Mouse (Mus musculus) heart, embryonic 11.5 days (tissue): ENCODE measurements at regions not wholly inside any gene's neighbourhood (a gene's known extent, or its start where the extent isn't known, plus 50 kb on each side); places are given as distances from the start of the nearest gene placed in this dataset.

Experiments
- ATAC-seq: fragments of 200-750 bp; cut with Nextera tagmentation; replicated peaks from 2 replicates; pipeline ENCODE4 v1.8.0; 2017; ENCODE audit warnings: moderate library complexity; ENCODE audit not compliant: insufficient number of reproducible peaks, low FRiP score, low TSS enrichment
- H3K27ac ChIP-seq: fragments of 300-500 bp; sonication (generic); 2 replicates; pipeline ENCODE4 v1.5.1; 2014; ENCODE audit warnings: mild to moderate bottlenecking, low read depth, low read length
- H3K27me3 ChIP-seq: fragments of 300-500 bp; sonication (generic); 2 replicates; pipeline ENCODE4 v1.6.1; 2014; ENCODE audit warnings: mild to moderate bottlenecking, low read length, mixed read lengths; ENCODE audit not compliant: control insufficient read depth, insufficient read depth
- H3K36me3 ChIP-seq: fragments of 300-500 bp; sonication (generic); 2 replicates; pipeline ENCODE4 v1.6.1; 2014; ENCODE audit warnings: mild to moderate bottlenecking, low read length, moderate library complexity, mixed read lengths; ENCODE audit not compliant: control insufficient read depth, insufficient read depth
- H3K4me1 ChIP-seq: fragments of 300-500 bp; sonication (generic); 2 replicates; pipeline ENCODE4 v1.6.1; 2014; ENCODE audit warnings: low read length; ENCODE audit not compliant: control insufficient read depth, insufficient read depth
- H3K4me2 ChIP-seq: fragments of 300-500 bp; sonication (generic); 2 replicates; pipeline ENCODE4 v1.6.1; 2014; ENCODE audit warnings: mild to moderate bottlenecking, moderate library complexity
- H3K4me3 ChIP-seq: fragments of 300-500 bp; sonication (generic); 2 replicates; pipeline ENCODE4 v1.5.1; 2014; ENCODE audit warnings: low read depth, low read length
- H3K9ac ChIP-seq: fragments of 300-500 bp; sonication (generic); 2 replicates; pipeline ENCODE4 v1.6.1; 2014; ENCODE audit warnings: mild to moderate bottlenecking, low read depth, low read length, moderate library complexity
- H3K9me3 ChIP-seq: fragments of 300-500 bp; sonication (generic); replicated peaks from 2 replicates; pipeline ENCODE4 v1.6.1; 2016; ENCODE audit warnings: low read length; ENCODE audit not compliant: control insufficient read depth
- WGBS: fragments of 180-500 bp; shearing (Covaris S2); extraction: QIAGEN DNeasy Blood & Tissue Kit; methylation state at CpG from one replicate; pipeline ENCODE4 v1.1.7; 2014; ENCODE audit not compliant: insufficient replicate concordance; 5-methylcytosine and 5-hydroxymethylcytosine counted together

GRCm38 (mm10) chr5:120301672-120302071, 129.8 kb upstream of the Lhx5 start:
- 2% methylated on average over 16 of the region's 16 CpGs for WGBS
- Histone ChIP-seq H3K9me3 (no peaks in the 10 kb centered on the region), H3K9ac (no peak overlapping the region), H3K36me3 (no peaks in the 10 kb centered on the region), H3K4me1 (peaks cover 6% of the 10 kb centered on the region; the same call in 1 of the 2 replicates), H3K4me2 (peak overlapping the region; percentile 65), H3K4me3 (peak overlapping the region; percentile 36), H3K27me3 (peaks cover 80% of the 10 kb centered on the region), H3K27ac (no peak overlapping the region)
- ATAC-seq: no peak

GRCm38 (mm10) chr5:120302307-120302706, 129.2 kb upstream of the Lhx5 start:
- Histone ChIP-seq H3K4me1 (peaks cover 6% of the 10 kb centered on the region; the same call in 1 of the 2 replicates), H3K9ac (no peak overlapping the region), H3K4me3 (peak overlapping the region; percentile 36), H3K27me3 (peaks cover 76% of the 10 kb centered on the region), H3K4me2 (peak overlapping the region; percentile 65), H3K36me3 (no peaks in the 10 kb centered on the region), H3K27ac (no peak overlapping the region), H3K9me3 (no peaks in the 10 kb centered on the region)
- ATAC-seq: no peak
- 3% methylated on average over 39 of the region's 47 CpGs for WGBS

GRCm38 (mm10) chr5:120304295-120304701, 127.2 kb upstream of the Lhx5 start:
- peaks cover 63% of the 10 kb centered on the region for H3K27me3 ChIP-seq
- H3K4me2 ChIP-seq: peak overlapping the region; percentile 11; the same call in 1 of the 2 replicates
- peaks cover 6% of the 10 kb centered on the region; the same call in 1 of the 2 replicates for H3K4me1 ChIP-seq
- no peak overlapping the region for H3K27ac ChIP-seq
- no peak for ATAC-seq
- H3K4me3 ChIP-seq: no peak overlapping the region
- no peaks in the 10 kb centered on the region for H3K36me3 ChIP-seq
- H3K9ac ChIP-seq: no peak overlapping the region
- H3K9me3 ChIP-seq: no peaks in the 10 kb centered on the region
- 24% methylated on average over 11 of the region's 13 CpGs for WGBS

- ATAC-seq: no peak
- Histone ChIP-seq H3K36me3 (no peaks in the 10 kb centered on the region), H3K27ac (no peak overlapping the region), H3K27me3 (peaks cover 2% of the 10 kb centered on the region; the same call in 1 of the 2 replicates), H3K4me2 (no peak overlapping the region), H3K4me1 (no peaks in the 10 kb centered on the region), H3K4me3 (no peak overlapping the region), H3K9me3 (no peaks in the 10 kb centered on the region; the same call in 1 of the 2 replicates), H3K9ac (no peak overlapping the region)
- 81% methylated on average over 6 of the region's 6 CpGs for WGBS
Observed at GRCm38 (mm10) chr5:120312299-120312698, 119.2 kb upstream of the Lhx5 start.

- H3K4me1 ChIP-seq: no peaks in the 10 kb centered on the region
- peaks cover 2% of the 10 kb centered on the region; the same call in 1 of the 2 replicates for H3K27me3 ChIP-seq
- H3K9me3 ChIP-seq: no peaks in the 10 kb centered on the region; the same call in 1 of the 2 replicates
- no peak overlapping the region for H3K4me3 ChIP-seq
- H3K36me3 ChIP-seq: no peaks in the 10 kb centered on the region
- no peak for ATAC-seq
- H3K9ac ChIP-seq: no peak overlapping the region
- no peak overlapping the region for H3K27ac ChIP-seq
- H3K4me2 ChIP-seq: no peak overlapping the region
- 71% methylated on average over 6 of the region's 6 CpGs for WGBS
Observed at GRCm38 (mm10) chr5:120313984-120314383, 117.5 kb upstream of the Lhx5 start.

GRCm38 (mm10) chr5:120315116-120315515, 116.4 kb upstream of the Lhx5 start:
- ATAC-seq: no peak
- H3K27me3 ChIP-seq: peaks cover 4% of the 10 kb centered on the region
- 53% methylated on average over 8 of the region's 8 CpGs for WGBS

GRCm38 (mm10) chr5:120318951-120319350, 112.5 kb upstream of the Lhx5 start:
- no peak overlapping the region for H3K9ac ChIP-seq
- no peaks in the 10 kb centered on the region for H3K9me3 ChIP-seq
- H3K4me3 ChIP-seq: no peak overlapping the region
- H3K4me2 ChIP-seq: no peak overlapping the region
- peaks cover 39% of the 10 kb centered on the region for H3K27me3 ChIP-seq
- H3K4me1 ChIP-seq: no peaks in the 10 kb centered on the region; the same call in 1 of the 2 replicates
- no peaks in the 10 kb centered on the region for H3K36me3 ChIP-seq
- 25% methylated on average over 1 of the region's 1 CpGs for WGBS
- H3K27ac ChIP-seq: no peak overlapping the region
- ATAC-seq: no peak

More at GRCm38 (mm10) chr5:120315116-120315515, 116.4 kb upstream of the Lhx5 start:
- no peak overlapping the region for H3K4me2 ChIP-seq
- no peak overlapping the region for H3K9ac ChIP-seq
- no peaks in the 10 kb centered on the region for H3K36me3 ChIP-seq
- H3K27ac ChIP-seq: no peak overlapping the region
- no peaks in the 10 kb centered on the region for H3K4me1 ChIP-seq
- no peak overlapping the region for H3K4me3 ChIP-seq
- H3K9me3 ChIP-seq: no peaks in the 10 kb centered on the region; the same call in 1 of the 2 replicates

- Histone ChIP-seq H3K9ac (peak overlapping the region; percentile 6; the same call in 1 of the 2 replicates), H3K4me2 (peak overlapping the region; percentile 52), H3K36me3 (no peaks in the 10 kb centered on the region), H3K4me3 (peak overlapping the region; percentile 14; the same call in 1 of the 2 replicates), H3K27me3 (peaks cover 47% of the 10 kb centered on the region), H3K9me3 (no peaks in the 10 kb centered on the region), H3K4me1 (no peaks in the 10 kb centered on the region; the same call in 1 of the 2 replicates), H3K27ac (no peak overlapping the region)
- 2% methylated on average over 30 of the region's 30 CpGs for WGBS
- no peak for ATAC-seq
Observed at GRCm38 (mm10) chr5:120322031-120322731, 109.3 kb upstream of the Lhx5 start.
